In genomic region chr1:128357452-128357851, GRCm38 (mm10) we compare ENCODE assay signal across 8 mouse cellular contexts. TPM values are rescaled to one million over a fixed set of nuclear protein-coding genes. Genes with fewer than 3 reads are reported as not detected.
DNase-seq lines count a peak whose midpoint lies in the region; ATAC-seq and TF ChIP-seq lines count a peak whose summit lies in the region.

No protein-coding gene starts in this region.

- TF ChIP-seq CTCF in liver, embryonic 14.5 days (IDR thresholded peaks at IDR 0.05; ENCODE audit: low read depth) = no peak

- no peak overlapping the region for H3K27ac ChIP-seq in heart, embryonic 16.5 days (ENCODE audit: low read length)
- no peak overlapping the region for H3K27ac ChIP-seq in ES-E14 (ENCODE audit: insufficient read depth, low read depth, low read length, poor library complexity, severe bottlenecking)
- H3K27ac ChIP-seq in liver, embryonic 14.5 days = peak overlapping the region; percentile 50

- no peak for TF ChIP-seq EP300 in liver, embryonic 14.5 days (IDR thresholded peaks at IDR 0.05; ENCODE audit: low read depth)

- H3K4me2 ChIP-seq in heart, embryonic 16.5 days (ENCODE audit: low read depth, low read length) = peak overlapping the region; percentile 76
- peak overlapping the region; percentile 91 for H3K4me2 ChIP-seq in liver, embryonic 14.5 days (ENCODE audit: low read depth)

- WGBS in heart, embryonic 16.5 days = 49% methylated on average over 3 of the region's 3 CpGs
- 29% methylated on average over 3 of the region's 3 CpGs for WGBS in liver, embryonic 14.5 days (ENCODE audit: insufficient replicate concordance)

- peak overlapping the region; percentile 90 for H3K4me3 ChIP-seq in heart, embryonic 16.5 days (ENCODE audit: low read length)
- H3K4me3 ChIP-seq in ES-E14 (ENCODE audit: insufficient read depth in 1 of 2, low read depth in 1 of 2, low read length in 2 of 2, poor library complexity in 1 of 2, severe bottlenecking in 1 of 2) = peak overlapping the region; percentile 96; a peak in 2 of 4 replicates
- H3K4me3 ChIP-seq in liver, embryonic 14.5 days (ENCODE audit: insufficient read depth in 1 of 2, low read depth in 2 of 2, low read length in 2 of 2) = peak overlapping the region; percentile 72 to 90

- no peak for DNase-seq in heart, adult 9 months (ENCODE audit: low spot score in 2 of 2)
- DNase-seq in ES-E14 (ENCODE audit: low read depth, low spot score) = no peak
- peak in 1 of 3 experiments; percentile 23 for DNase-seq in liver, embryonic 14.5 days (ENCODE audit: low read depth in 3 of 3, low spot score in 3 of 3)
- no peak for DNase-seq in T-cell, adult 2 months (ENCODE audit: low spot score)
- DNase-seq in right cerebral cortex, postnatal 14 days = no peak

- peaks cover 30% of the 10 kb centered on the region for H3K36me3 ChIP-seq in heart, embryonic 16.5 days (ENCODE audit: control insufficient read depth, insufficient read depth)
- H3K36me3 ChIP-seq in ES-E14 (ENCODE audit: control insufficient read depth, insufficient read depth, low read length, poor library complexity, severe bottlenecking) = peaks cover 23% of the 10 kb centered on the region
- H3K36me3 ChIP-seq in liver, embryonic 14.5 days (replicated peaks; ENCODE audit: control insufficient read depth, insufficient read depth, low read depth) = peaks cover 49% of the 10 kb centered on the region

- in situ Hi-C loops in ES-E14 (cut with MboI; ENCODE audit: low sequenced_read_pairs in 2 of 2, unreplicated experiment in 2 of 2) = no loop called here

- H3K9ac ChIP-seq in heart, embryonic 16.5 days (ENCODE audit: low read length) = peak overlapping the region; percentile 87
- peak overlapping the region; percentile 59; the same call in 1 of the 2 replicates for H3K9ac ChIP-seq in ES-E14 (ENCODE audit: insufficient read depth, low read depth, low read length, poor library complexity, severe bottlenecking)
- H3K9ac ChIP-seq in liver, embryonic 14.5 days (replicated peaks) = peak overlapping the region; percentile 78

- no peaks in the 10 kb centered on the region for H3K27me3 ChIP-seq in heart, embryonic 16.5 days (ENCODE audit: control insufficient read depth, insufficient read depth, low read length)
- H3K27me3 ChIP-seq in liver, embryonic 14.5 days (ENCODE audit: control insufficient read depth, insufficient read depth, low read length) = no peaks in the 10 kb centered on the region

- no peak for ATAC-seq in heart, embryonic 16.5 days (replicated peaks; ENCODE audit: extremely low read depth, insufficient read depth, low FRiP score)
- peak; percentile 51 for ATAC-seq in erythroid progenitor cell, adult 5-6 weeks (replicated peaks; ENCODE audit: low FRiP score, poor library complexity, severe bottlenecking)
- ATAC-seq in liver, embryonic 14.5 days (ENCODE audit: insufficient read depth) = no peak
- no peak for ATAC-seq in monocyte, adult 5-6 weeks (replicated peaks; ENCODE audit: insufficient number of reproducible peaks, low FRiP score, low TSS enrichment, poor library complexity, severe bottlenecking)

- no peaks in the 10 kb centered on the region for H3K9me3 ChIP-seq in heart, embryonic 16.5 days (replicated peaks; ENCODE audit: control insufficient read depth, low read length)
- no peaks in the 10 kb centered on the region for H3K9me3 ChIP-seq in ES-E14 (ENCODE audit: control insufficient read depth, insufficient read depth, low read depth, low read length)
- no peaks in the 10 kb centered on the region for H3K9me3 ChIP-seq in liver, embryonic 14.5 days (ENCODE audit: control insufficient read depth, low read length)

- H3K4me1 ChIP-seq in heart, embryonic 16.5 days (ENCODE audit: control insufficient read depth, insufficient read depth, low read length) = peaks cover 27% of the 10 kb centered on the region
- peaks cover 0 to 2% of the 10 kb centered on the region in 2 experiments; a peak in 1 of 4 replicates for H3K4me1 ChIP-seq in ES-E14 (ENCODE audit: control insufficient read depth in 2 of 2, insufficient read depth in 2 of 2, low read length in 2 of 2, poor library complexity in 1 of 2)
- peaks cover 24 to 32% of the 10 kb centered on the region in 2 experiments for H3K4me1 ChIP-seq in liver, embryonic 14.5 days (replicated peaks; ENCODE audit: control insufficient read depth in 2 of 2, insufficient read depth in 2 of 2, low read length in 1 of 2)

TF ChIP-seq in ES-E14, 5 proteins besides CTCF, POLR2A, EP300 and RAD21:
- TF ChIP-seq HCFC1 (IDR thresholded peaks at IDR 0.05; ENCODE audit: borderline replicate concordance, insufficient read depth, low read length) = no peak

RNA-seq across cellular contexts. Expression of gene Mcm6, which starts 2.0 kb away (rescaled TPM):
- 145 and 172 TPM in 2 replicates for polyA plus RNA-seq in heart, embryonic 16.5 days (2015; fragmentation: Nextera tagmentation; extraction: Ambion mirVana)
- 134 and 172 TPM in 2 replicates for total RNA-seq in ES-E14 (2012; rRNA removed)
- total RNA-seq in erythroid progenitor cell, adult 5-6 weeks (2015; ENCODE audit: low replicate concordance) = 169 and 205 TPM in 2 replicates
- 222 and 247 TPM in 2 replicates for total RNA-seq in erythroid progenitor cell, adult 5-6 weeks (2017; ENCODE audit: low replicate concordance)
- polyA plus RNA-seq in liver, embryonic 14.5 days (2012; rRNA removed) = 77.5 and 110 TPM in 2 replicates
- polyA plus RNA-seq in liver, embryonic 14.5 days (2014; fragmentation: Nextera tagmentation; extraction: Ambion mirVana) = 231 and 251 TPM in 2 replicates
- total RNA-seq in monocyte, adult 5-6 weeks (2017) = 50.1 to 76.0 TPM (median 57.7 TPM) in 3 replicates

RNA-seq across cellular contexts. Expression of gene Lct, which starts 29.3 kb away (rescaled TPM):
- 0.09 TPM in 1 of 2 replicates, not detected in the other for polyA plus RNA-seq in heart, embryonic 16.5 days (2015; fragmentation: Nextera tagmentation; extraction: Ambion mirVana)
- 0.18 and 0.32 TPM in 2 replicates for total RNA-seq in ES-E14 (2012; rRNA removed)
- total RNA-seq in erythroid progenitor cell, adult 5-6 weeks (2015; ENCODE audit: low replicate concordance) = 0.36 TPM in 1 of 2 replicates, not detected in the other
- 0.26 TPM in 1 of 2 replicates, not detected in the other for total RNA-seq in erythroid progenitor cell, adult 5-6 weeks (2017; ENCODE audit: low replicate concordance)
- polyA plus RNA-seq in liver, embryonic 14.5 days (2012; rRNA removed) = 0.02 and 0.03 TPM in 2 replicates
- polyA plus RNA-seq in liver, embryonic 14.5 days (2014; fragmentation: Nextera tagmentation; extraction: Ambion mirVana) = not detected in 2 replicates
- not detected in 3 replicates for total RNA-seq in monocyte, adult 5-6 weeks (2017)

RNA-seq across cellular contexts. Expression of gene Dars, which starts 59.7 kb away (rescaled TPM):
- 94.9 and 121 TPM in 2 replicates for polyA plus RNA-seq in heart, embryonic 16.5 days (2015; fragmentation: Nextera tagmentation; extraction: Ambion mirVana)
- 57.3 and 85.9 TPM in 2 replicates for total RNA-seq in ES-E14 (2012; rRNA removed)
- total RNA-seq in erythroid progenitor cell, adult 5-6 weeks (2015; ENCODE audit: low replicate concordance) = 25.2 and 66.7 TPM in 2 replicates
- 42.2 and 45.6 TPM in 2 replicates for total RNA-seq in erythroid progenitor cell, adult 5-6 weeks (2017; ENCODE audit: low replicate concordance)
- 20.8 and 34.8 TPM in 2 replicates for polyA plus RNA-seq in liver, embryonic 14.5 days (2012; rRNA removed)
- polyA plus RNA-seq in liver, embryonic 14.5 days (2014; fragmentation: Nextera tagmentation; extraction: Ambion mirVana) = 59.6 and 62.8 TPM in 2 replicates
- 92.1 to 108 TPM (median 101 TPM) in 3 replicates for total RNA-seq in monocyte, adult 5-6 weeks (2017)
